Mouse (Mus musculus) hindbrain, embryonic 12.5 days (tissue): ENCODE results near the gene Wdr70. TPM values are rescaled to one million over a fixed set of nuclear protein-coding genes. Genes with fewer than 3 reads are reported as not detected.

ENCODE experiments used
- ATAC-seq: fragments of 200-750 bp; cut with Nextera tagmentation; 2 replicates; pipeline ENCODE4 v1.8.0; 2017; ENCODE audit warnings: moderate TSS enrichment; ENCODE audit not compliant: low FRiP score
- H3K27ac ChIP-seq: fragments of 300-500 bp; sonication (generic); 2 replicates; pipeline ENCODE4 v1.5.1; 2016; ENCODE audit warnings: mild to moderate bottlenecking
- H3K27me3 ChIP-seq: fragments of 300-500 bp; sonication (generic); 2 replicates; pipeline ENCODE4 v1.6.1; 2016; ENCODE audit warnings: mild to moderate bottlenecking
- H3K36me3 ChIP-seq: fragments of 300-500 bp; sonication (generic); 2 replicates; pipeline ENCODE4 v1.6.1; 2016; ENCODE audit warnings: mild to moderate bottlenecking
- H3K4me1 ChIP-seq: fragments of 300-500 bp; sonication (generic); 2 replicates; pipeline ENCODE4 v1.6.1; 2016
- H3K4me2 ChIP-seq: fragments of 300-500 bp; sonication (generic); replicated peaks from 2 replicates; pipeline ENCODE4 v1.6.1; 2016; ENCODE audit warnings: mild to moderate bottlenecking
- H3K4me3 ChIP-seq: fragments of 300-500 bp; sonication (generic); 2 replicates; pipeline ENCODE4 v1.5.1; 2016; ENCODE audit warnings: mild to moderate bottlenecking
- H3K9ac ChIP-seq: fragments of 300-500 bp; sonication (generic); 2 replicates; pipeline ENCODE4 v1.6.1; 2016; ENCODE audit warnings: mild to moderate bottlenecking, moderate library complexity
- H3K9me3 ChIP-seq: fragments of 300-500 bp; sonication (generic); replicated peaks from 2 replicates; pipeline ENCODE4 v1.6.1; 2016; ENCODE audit warnings: mild to moderate bottlenecking
- WGBS: fragments of 180-500 bp; shearing (Covaris S2); methylation state at CpG from one replicate; pipeline ENCODE4 v1.1.7; 2016; 5-methylcytosine and 5-hydroxymethylcytosine counted together
- polyA plus RNA-seq: library from polyadenylated mRNA; unstranded; fragments of >200 nt; fragmentation: Nextera tagmentation; extraction: Ambion mirVana; gene quantifications from 2 replicates; pipeline ENCODE4 v1.2.1, GENCODE M21; 2016

Wdr70 gene
- polyA plus RNA-seq, 1 experiment from 2014 or later = 64.4 TPM

DNA sequence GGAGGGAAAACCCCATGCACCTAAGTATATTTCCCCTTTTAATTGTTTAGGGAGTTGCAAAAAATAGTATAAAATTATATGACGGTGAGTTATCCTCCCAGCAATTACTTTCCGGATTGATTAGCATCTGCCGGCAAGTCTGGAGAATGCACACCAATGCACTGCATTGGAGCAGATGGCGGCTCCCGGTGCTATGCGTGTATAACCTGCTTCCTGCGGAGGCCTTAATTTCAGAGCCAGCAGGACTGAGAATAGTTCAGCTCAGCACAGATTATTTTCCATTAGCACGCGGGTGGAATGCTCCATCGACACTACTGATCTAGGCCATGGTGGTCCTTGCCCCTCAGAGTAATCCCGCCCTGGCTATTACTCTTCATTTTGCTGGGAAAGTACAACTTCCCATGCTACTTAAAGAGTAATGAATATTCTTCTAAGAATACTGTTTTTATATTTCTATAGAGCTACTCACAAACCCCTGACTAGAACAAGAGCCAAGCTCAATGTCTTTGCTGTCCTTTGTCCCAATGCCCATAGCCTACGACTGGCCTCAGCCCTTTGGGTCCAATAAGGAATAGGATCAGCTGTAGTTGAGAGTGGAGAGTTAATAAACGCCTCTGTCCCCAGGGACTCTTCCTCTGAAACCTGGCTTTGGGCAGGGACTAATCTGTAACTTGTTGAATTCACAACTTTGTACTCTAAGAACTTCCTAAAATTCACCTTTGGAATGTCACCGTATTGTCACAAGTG is 176.5 kb downstream of the Wdr70 start:
- no peak overlapping the region for H3K9ac ChIP-seq
- ATAC-seq = no peak
- WGBS = 89% methylated on average over 14 of the region's 14 CpGs
- no peak overlapping the region for H3K27ac ChIP-seq
- no peaks in the 10 kb centered on the region for H3K36me3 ChIP-seq
- no peaks in the 10 kb centered on the region for H3K9me3 ChIP-seq
- H3K27me3 ChIP-seq = no peaks in the 10 kb centered on the region
- H3K4me3 ChIP-seq = no peak overlapping the region
- H3K4me1 ChIP-seq = no peaks in the 10 kb centered on the region
- no peak overlapping the region for H3K4me2 ChIP-seq

DNA sequence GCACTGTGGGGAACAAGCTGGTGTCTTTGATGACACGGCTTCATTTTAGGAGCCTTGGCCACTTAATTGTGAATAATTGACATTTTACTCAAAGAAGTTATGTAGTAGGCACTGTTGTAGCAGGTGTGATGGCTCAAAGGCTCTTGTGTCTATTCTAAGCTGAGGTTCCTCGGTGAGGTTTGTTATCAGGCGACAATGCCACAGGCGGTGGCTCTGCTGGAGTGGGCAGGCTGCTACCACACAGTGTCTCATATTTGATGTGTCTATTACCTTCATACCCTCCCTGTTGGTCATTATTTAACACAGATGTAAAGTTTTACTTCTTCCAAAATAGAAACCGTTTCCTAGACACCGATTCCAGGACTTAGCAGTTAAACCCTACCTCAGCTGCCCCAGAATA is 177.9 kb downstream of the Wdr70 start:
- no peaks in the 10 kb centered on the region for H3K4me1 ChIP-seq
- 91% methylated on average over 6 of the region's 6 CpGs for WGBS

DNA sequence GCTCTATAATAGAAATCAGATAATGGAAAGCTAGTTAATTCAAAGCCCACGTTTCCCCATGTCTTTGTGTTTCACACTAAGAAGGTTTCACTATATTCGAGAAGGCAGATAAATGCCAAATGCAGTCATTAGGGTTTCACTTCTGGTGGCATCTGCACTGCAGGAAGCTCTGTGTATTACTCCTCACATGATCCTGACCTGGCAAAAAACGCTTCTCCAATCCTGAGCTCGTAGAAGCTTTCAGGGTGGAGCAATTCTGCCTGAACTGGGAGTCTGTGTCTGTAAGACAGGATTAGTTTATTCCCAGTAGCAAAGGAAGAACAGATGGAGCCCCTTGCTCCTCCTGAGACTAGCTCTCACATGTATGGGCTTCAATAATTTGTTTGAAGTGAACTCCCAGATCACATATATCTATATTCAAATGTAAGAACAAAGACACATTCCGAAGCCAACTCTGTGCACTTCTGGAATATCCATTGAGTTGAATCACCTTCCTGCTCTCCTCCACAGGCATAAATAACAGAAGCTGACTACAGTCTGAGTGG is 192.4 kb downstream of the Wdr70 start:
- Histone ChIP-seq H3K9ac (no peak overlapping the region), H3K4me2 (no peak overlapping the region), H3K4me3 (no peak overlapping the region), H3K9me3 (no peaks in the 10 kb centered on the region), H3K4me1 (no peaks in the 10 kb centered on the region), H3K27me3 (no peaks in the 10 kb centered on the region), H3K27ac (no peak overlapping the region), H3K36me3 (0 out of 2 replicates have a peak, but pooled peaks cover 3% of the 10 kb centered on the region)
- 79% methylated on average over 5 of the region's 5 CpGs for WGBS
- no peak for ATAC-seq

More for the DNA sequence above, 177.9 kb downstream of the Wdr70 start:
- H3K4me2 ChIP-seq = no peak overlapping the region
- H3K27me3 ChIP-seq = no peaks in the 10 kb centered on the region
- ATAC-seq = no peak
- H3K27ac ChIP-seq = no peak overlapping the region
- no peaks in the 10 kb centered on the region for H3K36me3 ChIP-seq
- no peak overlapping the region for H3K9ac ChIP-seq
- H3K9me3 ChIP-seq = no peaks in the 10 kb centered on the region
- H3K4me3 ChIP-seq = no peak overlapping the region

DNA sequence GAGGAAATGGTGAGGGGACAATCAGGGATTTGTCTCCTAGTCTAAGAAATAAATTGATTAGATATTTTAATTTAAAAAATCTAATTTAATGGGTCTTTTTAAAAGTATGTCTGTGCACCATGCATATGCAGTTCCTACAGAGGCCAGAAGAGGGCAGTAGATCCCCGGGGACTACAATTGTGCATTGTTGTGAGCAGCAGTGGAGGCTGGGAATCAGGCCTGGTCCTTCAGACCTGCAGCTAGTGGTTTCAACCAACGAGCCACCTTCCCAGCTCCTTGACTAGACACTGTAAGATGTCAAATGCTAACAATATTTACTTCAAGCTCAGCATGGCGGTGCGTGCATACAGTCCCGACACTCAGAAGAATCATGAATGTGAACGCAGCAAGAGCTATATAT is 199.7 kb downstream of the Wdr70 start:
- no peaks in the 10 kb centered on the region for H3K36me3 ChIP-seq
- no peaks in the 10 kb centered on the region for H3K4me1 ChIP-seq
- H3K27ac ChIP-seq = no peak overlapping the region
- H3K9me3 ChIP-seq = 0 out of 2 replicates have a peak, but pooled peaks cover 2% of the 10 kb centered on the region
- ATAC-seq = no peak
- H3K4me2 ChIP-seq = no peak overlapping the region
- no peak overlapping the region for H3K4me3 ChIP-seq
- no peak overlapping the region for H3K9ac ChIP-seq
- H3K27me3 ChIP-seq = no peaks in the 10 kb centered on the region
- 96% methylated on average over 6 of the region's 6 CpGs for WGBS

DNA sequence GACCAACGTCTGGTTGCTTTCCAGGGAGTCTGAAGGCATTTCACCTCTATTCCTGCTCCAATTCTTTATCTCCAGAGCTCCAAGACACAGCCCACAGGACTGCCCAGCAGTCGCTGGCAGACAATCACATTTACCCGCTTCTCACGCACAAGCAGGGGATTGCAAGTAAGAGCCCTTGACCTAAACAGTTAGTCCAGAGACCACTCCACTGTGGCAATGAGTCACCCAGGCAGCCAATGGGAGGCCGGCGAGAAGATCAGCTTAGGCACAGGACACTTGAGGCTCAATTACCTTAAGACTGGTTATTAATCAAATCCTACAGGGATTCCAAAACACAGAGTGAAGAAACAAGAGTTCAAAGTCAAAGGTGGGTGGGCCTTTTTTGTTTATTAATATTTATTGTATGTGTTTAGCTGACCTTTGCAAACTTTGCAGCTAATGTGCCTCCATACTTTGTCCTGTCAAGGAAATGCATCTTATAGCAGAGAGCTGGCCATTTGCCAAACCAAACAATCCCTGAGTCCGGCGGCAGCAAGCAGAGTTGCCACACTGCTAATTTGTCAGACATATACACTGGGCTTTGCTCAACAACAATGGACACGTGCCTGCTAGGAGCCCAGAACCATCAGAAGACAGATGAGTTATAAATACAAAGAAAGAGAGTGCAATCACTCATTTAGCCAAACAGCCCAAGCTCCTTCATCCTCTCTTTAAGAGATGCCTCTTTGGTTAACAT is 207.3 kb downstream of the Wdr70 start:
- H3K9me3 ChIP-seq = no peaks in the 10 kb centered on the region

DNA sequence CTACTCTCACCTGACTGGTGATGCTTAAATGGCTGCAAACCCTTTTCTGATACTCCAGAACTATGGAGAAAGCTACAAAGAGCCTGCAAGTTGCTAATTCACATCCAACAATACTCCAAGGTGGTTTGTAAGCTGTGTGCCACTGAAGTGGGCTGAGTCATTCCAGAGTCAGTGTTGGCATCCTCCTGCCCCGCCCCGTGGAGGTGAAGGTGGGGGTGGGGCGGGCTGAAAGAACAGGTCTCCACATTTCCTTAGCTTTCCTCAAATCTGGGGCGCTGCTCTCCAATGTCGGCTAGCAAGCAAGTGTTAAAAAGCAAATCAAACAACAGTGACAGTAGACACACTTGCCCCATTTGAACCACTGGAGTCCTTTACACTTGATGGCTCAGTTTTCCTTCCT is 208.7 kb downstream of the Wdr70 start:
- Histone ChIP-seq H3K27ac (no peak overlapping the region), H3K9me3 (no peaks in the 10 kb centered on the region), H3K27me3 (no peaks in the 10 kb centered on the region), H3K36me3 (no peaks in the 10 kb centered on the region; the same call in 1 of the 2 replicates), H3K9ac (no peak overlapping the region), H3K4me1 (peaks cover 5% of the 10 kb centered on the region), H3K4me3 (no peak overlapping the region), H3K4me2 (no peak overlapping the region)
- 83% methylated on average over 5 of the region's 5 CpGs for WGBS
- no peak for ATAC-seq

More for the DNA sequence above, 207.3 kb downstream of the Wdr70 start:
- no peak for ATAC-seq
- Histone ChIP-seq H3K9ac (no peak overlapping the region), H3K27ac (no peak overlapping the region), H3K4me3 (no peak overlapping the region), H3K4me1 (peaks cover 5% of the 10 kb centered on the region), H3K4me2 (no peak overlapping the region), H3K36me3 (no peaks in the 10 kb centered on the region; the same call in 1 of the 2 replicates), H3K27me3 (no peaks in the 10 kb centered on the region)
- WGBS = 53% methylated on average over 9 of the region's 9 CpGs

DNA sequence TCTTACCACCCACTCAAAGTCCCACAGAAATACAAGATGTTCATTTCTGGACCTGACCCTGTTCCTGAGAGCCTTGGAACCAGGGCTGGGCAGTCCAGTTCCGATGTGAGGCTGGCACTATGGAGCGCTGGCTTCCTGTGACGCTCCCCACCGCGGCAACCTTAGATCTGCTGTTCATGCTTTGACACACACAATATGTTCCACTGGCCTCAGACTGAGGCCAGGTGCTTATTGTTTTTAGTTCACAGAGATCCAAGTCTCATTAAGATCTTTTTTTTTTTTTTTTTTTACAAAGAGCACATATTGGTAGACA is 209.7 kb downstream of the Wdr70 start:
- H3K27ac ChIP-seq = no peak overlapping the region
- ATAC-seq = no peak
- no peaks in the 10 kb centered on the region; the same call in 1 of the 2 replicates for H3K36me3 ChIP-seq
- no peaks in the 10 kb centered on the region for H3K27me3 ChIP-seq
- H3K4me3 ChIP-seq = no peak overlapping the region
- no peaks in the 10 kb centered on the region for H3K9me3 ChIP-seq
- no peak overlapping the region for H3K9ac ChIP-seq
- no peak overlapping the region for H3K4me2 ChIP-seq
- 80% methylated on average over 5 of the region's 5 CpGs for WGBS
- peaks cover 5% of the 10 kb centered on the region for H3K4me1 ChIP-seq

DNA sequence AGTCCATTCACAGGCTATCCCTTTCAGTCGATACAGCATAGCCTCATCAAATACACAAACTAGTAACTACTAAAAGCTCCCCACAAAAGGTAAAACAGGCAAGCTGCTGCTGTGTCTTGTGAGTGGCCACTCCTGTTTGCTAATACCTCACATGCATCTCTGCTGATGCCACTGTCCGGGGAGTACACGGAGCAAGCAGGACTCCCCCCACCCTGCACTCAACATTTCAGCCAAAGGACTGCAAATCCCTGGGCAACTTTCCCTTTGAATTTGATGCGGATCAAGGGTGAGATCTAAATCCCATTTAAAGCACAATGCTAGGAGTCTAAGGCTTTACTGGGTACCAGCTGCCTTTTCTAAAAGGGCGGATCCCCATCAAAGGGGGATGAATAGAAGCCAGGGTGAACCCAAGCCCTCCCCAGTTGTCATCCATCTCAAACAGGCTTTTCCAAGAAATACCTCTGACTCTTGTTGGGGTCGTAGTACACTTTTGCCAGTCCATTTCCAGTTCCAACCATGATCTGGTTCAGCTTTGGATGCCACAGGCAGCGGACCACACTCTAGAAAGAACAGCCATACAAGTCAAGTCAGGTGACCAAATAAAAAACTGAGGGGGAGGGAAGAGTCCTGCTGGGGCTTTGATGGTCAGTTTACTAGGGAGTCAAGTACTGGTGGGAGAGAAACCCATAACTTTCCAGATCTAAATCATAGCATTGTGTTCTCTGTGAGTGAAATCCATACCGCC is 210.2 kb downstream of the Wdr70 start:
- 70% methylated on average over 8 of the region's 8 CpGs for WGBS
- Histone ChIP-seq H3K27ac (no peak overlapping the region), H3K9ac (no peak overlapping the region), H3K4me1 (peaks cover 5% of the 10 kb centered on the region), H3K27me3 (no peaks in the 10 kb centered on the region), H3K4me2 (no peak overlapping the region), H3K9me3 (no peaks in the 10 kb centered on the region), H3K36me3 (peaks cover 3% of the 10 kb centered on the region; the same call in 1 of the 2 replicates), H3K4me3 (no peak overlapping the region)
- no peak for ATAC-seq

DNA sequence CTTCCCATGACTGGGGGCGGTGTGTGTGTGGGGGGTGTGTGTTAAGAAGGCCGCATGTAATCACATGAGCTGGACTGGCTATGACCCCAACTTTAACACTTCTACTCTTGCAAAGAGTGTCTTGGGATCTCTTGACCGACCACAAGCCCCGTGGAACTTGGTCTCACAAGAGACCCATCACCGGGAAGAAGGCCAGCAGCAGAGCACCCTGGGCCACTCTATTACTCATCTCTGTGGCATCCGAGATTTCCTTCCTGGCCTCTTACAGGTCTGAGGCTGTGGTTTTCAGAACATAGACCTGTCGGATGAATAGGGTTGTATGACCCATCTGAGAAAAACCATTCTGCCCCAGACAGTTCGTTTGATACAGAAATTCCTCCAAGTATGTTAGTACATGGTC is 212.4 kb downstream of the Wdr70 start:
- Histone ChIP-seq H3K4me1 (no peaks in the 10 kb centered on the region), H3K4me2 (no peak overlapping the region), H3K4me3 (no peak overlapping the region), H3K36me3 (peaks cover 8% of the 10 kb centered on the region), H3K9ac (no peak overlapping the region), H3K27me3 (no peaks in the 10 kb centered on the region), H3K27ac (no peak overlapping the region), H3K9me3 (no peaks in the 10 kb centered on the region)
- ATAC-seq = no peak
- 92% methylated on average over 8 of the region's 8 CpGs for WGBS

DNA sequence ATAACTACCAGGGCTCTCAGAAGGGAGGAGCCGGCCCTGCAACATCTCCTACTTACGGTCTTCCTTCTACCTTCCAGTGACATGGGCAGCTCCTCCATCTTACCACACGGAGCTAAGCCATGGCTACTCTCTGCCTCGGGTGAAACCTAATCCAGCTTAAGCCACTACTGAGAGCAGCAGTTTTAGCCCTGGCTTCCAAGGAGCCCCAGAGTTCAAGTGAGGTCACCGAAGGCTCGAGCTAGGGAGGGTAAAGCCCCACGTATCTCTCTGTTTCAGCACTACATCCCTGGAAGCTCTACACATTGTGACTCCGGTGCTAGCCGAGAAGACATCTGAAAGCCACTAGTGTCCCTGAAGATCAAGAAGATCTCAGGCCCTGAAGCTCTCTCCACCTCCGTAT is 213.9 kb downstream of the Wdr70 start:
- 66% methylated on average over 10 of the region's 10 CpGs for WGBS
- no peak overlapping the region for H3K9ac ChIP-seq
- no peaks in the 10 kb centered on the region for H3K9me3 ChIP-seq

DNA sequence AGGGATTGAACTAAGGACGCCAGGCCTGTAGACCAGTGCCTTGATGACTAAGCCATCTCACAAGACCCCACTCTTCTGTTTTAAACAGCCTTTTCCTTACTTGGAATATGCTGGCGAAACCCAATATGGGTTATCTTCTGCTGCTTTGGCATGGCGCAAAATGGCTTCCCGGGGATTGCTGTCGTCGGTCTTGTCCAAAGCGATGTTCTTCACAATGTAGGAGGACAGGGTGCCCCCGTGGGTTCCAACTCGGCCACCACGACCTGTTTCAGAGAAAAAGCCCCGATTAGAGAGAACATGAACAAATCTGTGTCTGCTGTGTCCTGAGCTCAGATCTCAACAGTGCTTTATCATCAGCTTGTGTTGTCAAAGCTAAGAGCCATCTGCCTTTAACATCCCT is 214.8 kb downstream of the Wdr70 start:
- H3K4me1 ChIP-seq = peaks cover 8% of the 10 kb centered on the region
- H3K9ac ChIP-seq = no peak overlapping the region
- H3K4me3 ChIP-seq = no peak overlapping the region
- WGBS = 86% methylated on average over 11 of the region's 11 CpGs
- H3K27ac ChIP-seq = no peak overlapping the region
- no peak for ATAC-seq
- H3K9me3 ChIP-seq = no peaks in the 10 kb centered on the region
- no peaks in the 10 kb centered on the region for H3K27me3 ChIP-seq
- H3K4me2 ChIP-seq = no peak overlapping the region
- peaks cover 10% of the 10 kb centered on the region for H3K36me3 ChIP-seq

More for the DNA sequence above, 213.9 kb downstream of the Wdr70 start:
- H3K36me3 ChIP-seq = peaks cover 10% of the 10 kb centered on the region
- no peak overlapping the region for H3K27ac ChIP-seq
- no peaks in the 10 kb centered on the region for H3K27me3 ChIP-seq
- ATAC-seq = no peak
- peaks cover 4% of the 10 kb centered on the region for H3K4me1 ChIP-seq
- no peak overlapping the region for H3K4me3 ChIP-seq
- H3K4me2 ChIP-seq = no peak overlapping the region

DNA sequence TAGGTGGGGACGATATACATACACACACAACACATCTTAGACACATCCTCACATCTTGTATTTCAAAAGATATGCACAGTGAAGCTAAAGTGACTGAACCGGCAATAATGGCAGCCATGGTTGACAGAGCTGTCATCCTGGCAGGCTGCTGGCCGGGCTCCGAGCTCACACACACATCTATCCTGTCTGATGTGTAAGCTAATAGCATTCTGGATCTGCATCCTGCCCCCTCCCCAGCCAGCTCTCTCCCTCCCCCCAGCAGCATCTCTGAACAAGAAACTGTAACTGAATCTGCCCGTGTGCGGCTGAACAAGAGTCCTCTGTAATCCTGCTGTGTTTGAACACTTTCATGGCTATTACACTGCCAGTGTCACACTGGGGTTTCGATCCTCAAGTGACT is 219.1 kb downstream of the Wdr70 start:
- ATAC-seq = peak; percentile 60
- 39% methylated on average over 7 of the region's 7 CpGs for WGBS
- no peaks in the 10 kb centered on the region for H3K9me3 ChIP-seq

More for the DNA sequence above, 219.1 kb downstream of the Wdr70 start:
- no peaks in the 10 kb centered on the region for H3K27me3 ChIP-seq
- H3K4me1 ChIP-seq = peaks cover 20% of the 10 kb centered on the region
- no peak overlapping the region for H3K27ac ChIP-seq
- H3K9ac ChIP-seq = no peak overlapping the region; the same call in 1 of the 2 replicates
- no peak overlapping the region for H3K4me3 ChIP-seq
- peaks cover 10% of the 10 kb centered on the region for H3K36me3 ChIP-seq
- H3K4me2 ChIP-seq = no peak overlapping the region
